Mouse (Mus musculus) midbrain, embryonic 16.5 days (tissue): ENCODE data around the gene Cwc22. TPM values are rescaled to one million over a fixed set of nuclear protein-coding genes. Genes with fewer than 3 reads are reported as not detected.

Experiments
- ATAC-seq: fragments of 200-750 bp; cut with Nextera tagmentation; 2 replicates; pipeline ENCODE4 v1.8.0; 2017; ENCODE audit warnings: moderate TSS enrichment
- H3K27ac ChIP-seq: fragments of 300-500 bp; sonication (generic); 2 replicates; pipeline ENCODE4 v1.5.1; 2014; ENCODE audit warnings: mild to moderate bottlenecking, low read length, mixed read lengths
- H3K27me3 ChIP-seq: fragments of 300-500 bp; sonication (generic); 2 replicates; pipeline ENCODE4 v1.6.1; 2014; ENCODE audit warnings: low read depth, low read length, mixed read lengths; ENCODE audit not compliant: control insufficient read depth, insufficient read depth
- H3K36me3 ChIP-seq: fragments of 300-500 bp; sonication (generic); 2 replicates; pipeline ENCODE4 v1.6.1; 2014; ENCODE audit warnings: mild to moderate bottlenecking, low read length, moderate library complexity, mixed read lengths; ENCODE audit not compliant: control insufficient read depth, insufficient read depth
- H3K4me1 ChIP-seq: fragments of 300-500 bp; sonication (generic); 2 replicates; pipeline ENCODE4 v1.6.1; 2014; ENCODE audit warnings: mild to moderate bottlenecking, low read length, mixed read lengths; ENCODE audit not compliant: control insufficient read depth, insufficient read depth
- H3K4me2 ChIP-seq: fragments of 300-500 bp; sonication (generic); 2 replicates; pipeline ENCODE4 v1.6.1; 2014; ENCODE audit warnings: mild to moderate bottlenecking, low read length, mixed read lengths
- H3K4me3 ChIP-seq: fragments of 300-500 bp; sonication (generic); 2 replicates; pipeline ENCODE4 v1.5.1; 2014; ENCODE audit warnings: low read depth, mild to moderate bottlenecking, low read length, moderate library complexity, mixed read lengths
- H3K9ac ChIP-seq: fragments of 300-500 bp; sonication (generic); 2 replicates; pipeline ENCODE4 v1.6.1; 2014; ENCODE audit warnings: low read depth, low read length, mixed read lengths
- H3K9me3 ChIP-seq: fragments of 300-500 bp; sonication (generic); replicated peaks from 2 replicates; pipeline ENCODE4 v1.6.1; 2014; ENCODE audit warnings: mild to moderate bottlenecking, low read length, mixed read lengths; ENCODE audit not compliant: control insufficient read depth, poor library complexity, severe bottlenecking
- WGBS: fragments of 180-500 bp; shearing (Covaris S2); extraction: QIAGEN DNeasy Blood & Tissue Kit; methylation state at CpG from one replicate; pipeline ENCODE4 v1.1.7; 2014; 5-methylcytosine and 5-hydroxymethylcytosine counted together
- polyA plus RNA-seq: library from polyadenylated mRNA; unstranded; fragments of >200 nt; fragmentation: Nextera tagmentation; extraction: Ambion mirVana; gene quantifications from 2 replicates; pipeline ENCODE4 v1.2.1, GENCODE M21; 2015

Cwc22 gene
- polyA plus RNA-seq, 1 experiment from 2014 or later: 20.6 TPM

- Histone ChIP-seq H3K27ac (no peak overlapping the region), H3K9me3 (no peaks in the 10 kb centered on the region), H3K4me2 (no peak overlapping the region), H3K36me3 (no peaks in the 10 kb centered on the region), H3K27me3 (no peaks in the 10 kb centered on the region), H3K4me1 (no peaks in the 10 kb centered on the region), H3K4me3 (no peak overlapping the region), H3K9ac (no peak overlapping the region)
- WGBS: 82% methylated on average over 2 of the region's 2 CpGs
- no peak for ATAC-seq
Observed at GRCm38 (mm10) chr2:77973296-77973695, 27.1 kb upstream of the Cwc22 start.

- no peaks in the 10 kb centered on the region for H3K36me3 ChIP-seq
- H3K27me3 ChIP-seq: no peaks in the 10 kb centered on the region
- ATAC-seq: no peak
- H3K9me3 ChIP-seq: no peaks in the 10 kb centered on the region
- no peak overlapping the region for H3K4me2 ChIP-seq
- H3K9ac ChIP-seq: no peak overlapping the region
- no peak overlapping the region for H3K4me3 ChIP-seq
- WGBS: 96% methylated on average over 2 of the region's 2 CpGs
- no peak overlapping the region for H3K27ac ChIP-seq
- H3K4me1 ChIP-seq: no peaks in the 10 kb centered on the region
Observed at GRCm38 (mm10) chr2:77972541-77972940, 26.4 kb upstream of the Cwc22 start.

- 96% methylated on average over 1 of the region's 1 CpGs for WGBS
- no peak for ATAC-seq
Observed at GRCm38 (mm10) chr2:77971871-77972270, 25.7 kb upstream of the Cwc22 start.

DNA sequence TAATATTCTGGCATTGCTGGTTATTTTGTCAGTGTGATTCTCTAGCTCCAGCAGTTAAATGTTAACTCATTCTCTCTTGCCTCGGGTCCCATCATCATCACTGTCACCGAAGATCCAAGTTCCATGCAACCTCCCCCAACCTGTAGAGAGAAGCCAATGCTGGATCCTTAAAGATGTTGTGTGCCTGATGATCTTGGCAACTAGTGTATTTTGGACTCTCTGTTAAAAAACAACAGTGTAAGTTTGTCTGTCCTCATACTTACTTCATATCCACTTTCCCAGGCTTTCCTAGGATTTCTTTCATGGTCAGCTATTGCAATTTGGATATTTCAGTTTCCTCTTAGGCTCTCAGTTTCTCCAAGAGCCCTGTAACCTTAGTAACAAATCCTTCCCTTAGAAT is 25.2 kb upstream of the Cwc22 start:
- Histone ChIP-seq H3K27ac (no peak overlapping the region), H3K4me2 (no peak overlapping the region), H3K4me3 (no peak overlapping the region), H3K9ac (no peak overlapping the region), H3K9me3 (no peaks in the 10 kb centered on the region), H3K27me3 (no peaks in the 10 kb centered on the region), H3K36me3 (no peaks in the 10 kb centered on the region), H3K4me1 (no peaks in the 10 kb centered on the region)
- no peak for ATAC-seq
- WGBS: 80% methylated on average over 2 of the region's 2 CpGs

More at GRCm38 (mm10) chr2:77971871-77972270, 25.7 kb upstream of the Cwc22 start:
- H3K27ac ChIP-seq: no peak overlapping the region
- H3K4me2 ChIP-seq: no peak overlapping the region
- no peaks in the 10 kb centered on the region for H3K4me1 ChIP-seq
- no peaks in the 10 kb centered on the region for H3K27me3 ChIP-seq
- H3K4me3 ChIP-seq: no peak overlapping the region
- no peaks in the 10 kb centered on the region for H3K36me3 ChIP-seq
- H3K9me3 ChIP-seq: no peaks in the 10 kb centered on the region
- no peak overlapping the region for H3K9ac ChIP-seq

DNA sequence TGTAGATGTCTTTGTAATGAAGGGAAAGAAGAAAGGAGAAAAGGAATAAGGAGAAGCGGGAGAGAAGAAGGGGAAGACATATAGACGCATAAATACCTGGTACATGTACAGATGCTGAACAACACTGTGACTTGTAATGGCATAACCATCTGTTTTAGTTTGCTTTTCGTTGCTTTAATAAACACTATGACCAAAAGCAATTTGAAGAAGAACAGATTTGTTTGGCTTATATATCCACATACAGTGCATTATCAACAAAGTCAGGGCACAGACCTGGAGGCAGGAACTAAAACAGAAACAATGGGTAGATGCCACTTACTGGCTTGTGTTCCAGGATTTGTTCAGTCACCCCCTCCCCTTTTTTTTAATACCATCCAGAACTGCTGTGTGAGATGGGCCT is 24.4 kb upstream of the Cwc22 start:
- 83% methylated on average over 3 of the region's 3 CpGs for WGBS
- Histone ChIP-seq H3K9ac (no peak overlapping the region), H3K27me3 (no peaks in the 10 kb centered on the region), H3K4me1 (no peaks in the 10 kb centered on the region), H3K36me3 (no peaks in the 10 kb centered on the region), H3K9me3 (no peaks in the 10 kb centered on the region), H3K4me2 (no peak overlapping the region), H3K27ac (no peak overlapping the region), H3K4me3 (no peak overlapping the region)
- ATAC-seq: no peak

GRCm38 (mm10) chr2:77969956-77970355 is 23.8 kb upstream of the Cwc22 start:
- Histone ChIP-seq H3K4me3 (no peak overlapping the region), H3K9ac (no peak overlapping the region), H3K27me3 (no peaks in the 10 kb centered on the region), H3K4me2 (no peak overlapping the region), H3K9me3 (no peaks in the 10 kb centered on the region), H3K27ac (no peak overlapping the region), H3K4me1 (no peaks in the 10 kb centered on the region), H3K36me3 (no peaks in the 10 kb centered on the region)
- no peak for ATAC-seq
- 95% methylated on average over 4 of the region's 4 CpGs for WGBS

DNA sequence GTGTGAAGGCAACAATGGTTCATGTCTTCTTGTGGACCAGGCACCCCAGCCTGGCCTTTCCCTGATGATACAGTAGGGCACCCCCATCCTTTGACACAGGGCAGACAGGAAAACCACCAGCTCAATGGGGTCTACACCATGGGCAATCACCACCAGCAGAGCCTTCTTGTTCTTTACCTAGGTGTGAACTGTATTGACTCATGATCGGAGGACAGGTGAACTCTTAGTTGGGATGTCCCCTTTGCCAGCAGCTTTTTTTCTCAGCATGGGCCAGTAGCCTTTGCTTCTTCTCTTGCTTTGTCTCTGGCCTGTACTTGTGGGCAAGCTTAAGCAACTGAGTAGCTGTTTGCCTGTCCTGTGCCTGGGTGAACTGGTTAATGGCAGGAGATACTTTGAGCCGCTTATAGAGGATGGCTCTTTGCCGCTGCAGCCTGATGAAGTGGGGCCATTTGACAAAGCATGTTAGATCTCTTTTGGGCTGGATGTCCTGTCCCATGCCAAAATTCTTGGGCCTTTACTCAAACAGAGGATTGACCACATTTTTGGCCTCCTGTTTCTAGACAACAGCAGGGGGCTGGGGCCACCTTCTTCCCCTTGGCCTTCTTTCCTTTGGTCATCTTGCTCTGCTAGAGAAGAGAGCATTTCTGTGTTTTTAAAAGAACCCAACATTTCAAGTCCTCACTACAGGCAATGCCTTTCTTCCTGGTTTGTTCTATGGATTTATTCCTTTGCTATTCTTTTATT is 16.4 kb upstream of the Cwc22 start:
- 92% methylated on average over 3 of the region's 3 CpGs for WGBS
- Histone ChIP-seq H3K36me3 (no peaks in the 10 kb centered on the region), H3K4me1 (no peaks in the 10 kb centered on the region)

GRCm38 (mm10) chr2:77961256-77961655 is 15.1 kb upstream of the Cwc22 start:
- Histone ChIP-seq H3K9me3 (no peaks in the 10 kb centered on the region), H3K4me1 (no peaks in the 10 kb centered on the region), H3K27ac (no peak overlapping the region), H3K4me3 (no peak overlapping the region), H3K27me3 (no peaks in the 10 kb centered on the region), H3K4me2 (no peak overlapping the region), H3K36me3 (no peaks in the 10 kb centered on the region), H3K9ac (no peak overlapping the region)
- WGBS: 69% methylated on average over 1 of the region's 1 CpGs
- ATAC-seq: no peak

More for the DNA sequence above, 16.4 kb upstream of the Cwc22 start:
- Histone ChIP-seq H3K4me2 (no peak overlapping the region), H3K4me3 (no peak overlapping the region), H3K9ac (no peak overlapping the region), H3K9me3 (no peaks in the 10 kb centered on the region), H3K27ac (no peak overlapping the region), H3K27me3 (no peaks in the 10 kb centered on the region)
- no peak for ATAC-seq

DNA sequence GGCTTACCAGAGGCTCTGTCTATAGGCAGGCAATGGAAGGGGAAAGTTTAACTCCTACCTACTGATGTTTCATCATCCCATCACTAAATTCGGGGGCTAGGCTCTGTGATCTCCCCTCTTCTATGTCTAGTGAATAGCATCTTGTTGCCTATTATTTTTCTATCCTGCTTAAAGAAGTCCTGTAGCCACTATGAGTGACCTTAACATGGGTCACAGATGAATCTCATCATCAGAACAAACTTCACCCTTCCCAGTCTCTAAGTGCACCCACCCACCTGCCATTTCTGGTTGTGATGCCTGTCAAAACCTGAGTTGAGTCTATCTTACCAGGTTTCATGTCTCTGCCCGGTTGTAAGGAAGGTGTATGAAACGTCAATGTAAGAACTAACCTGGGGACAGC is 14.5 kb upstream of the Cwc22 start:
- no peaks in the 10 kb centered on the region for H3K27me3 ChIP-seq
- ATAC-seq: no peak
- H3K36me3 ChIP-seq: no peaks in the 10 kb centered on the region
- WGBS: 87% methylated on average over 3 of the region's 3 CpGs
- no peak overlapping the region for H3K4me2 ChIP-seq
- H3K9me3 ChIP-seq: no peaks in the 10 kb centered on the region
- no peak overlapping the region for H3K4me3 ChIP-seq
- no peak overlapping the region for H3K27ac ChIP-seq
- H3K4me1 ChIP-seq: no peaks in the 10 kb centered on the region
- no peak overlapping the region for H3K9ac ChIP-seq
